Mouse (Mus musculus): ENCODE results near the gene Ak5. TPM values are rescaled to one million over a fixed set of nuclear protein-coding genes. Genes with fewer than 3 reads are reported as not detected.

Ak5 gene
- total and polyA plus RNA-seq, 3 experiments: 0.13 to 0.79 (median 0.23) TPM

- TF ChIP-seq IRF4 (IDR thresholded peaks at IDR 0.05; ENCODE audit: low read depth, low read length) (no peak), POLR2AphosphoS2 (IDR thresholded peaks at IDR 0.05; ENCODE audit: low read depth, low read length) (no peak), KAT2A (IDR thresholded peaks at IDR 0.05; ENCODE audit: insufficient replicate concordance, low read length) (0 out of 2 replicates have a peak, but pooled peaks have one; percentile 23), EP300 (IDR thresholded peaks at IDR 0.05; ENCODE audit: low read length) (0 out of 2 replicates have a peak, but pooled peaks have one; percentile 21), TBP (conservative IDR thresholded peaks at IDR 0.05; ENCODE audit: low read depth, low read length) (no peak), ETS1 (conservative IDR thresholded peaks at IDR 0.05; ENCODE audit: low read depth, low read length) (no peak), TCF12 (IDR thresholded peaks at IDR 0.05; ENCODE audit: low read depth, low read length) (no peak), UBTF (IDR thresholded peaks at IDR 0.05; ENCODE audit: low read depth, low read length) (no peak), MAZ (IDR thresholded peaks at IDR 0.05; ENCODE audit: low read depth, low read length) (0 out of 2 replicates have a peak, but pooled peaks have one; percentile 67), GABPA (IDR thresholded peaks at IDR 0.05; ENCODE audit: insufficient replicate concordance, low read depth, low read length) (no peak), MXI1 (IDR thresholded peaks at IDR 0.05; ENCODE audit: low read depth, low read length) (peak; percentile 98), RCOR1 (conservative IDR thresholded peaks at IDR 0.05; ENCODE audit: low read depth, low read length) (no peak), RAD21 (IDR thresholded peaks at IDR 0.05; ENCODE audit: low read depth, low read length) (no peak), HCFC1 (IDR thresholded peaks at IDR 0.05; ENCODE audit: low read depth, low read length) (no peak), SMC3 (IDR thresholded peaks at IDR 0.05; ENCODE audit: low read depth, low read length) (no peak), ZKSCAN1 (IDR thresholded peaks at IDR 0.05; ENCODE audit: borderline replicate concordance, low read depth, low read length) (no peak)
Measured at GRCm38 (mm10) chr3:152478599-152479435, 189.3 kb downstream of the Ak5 start (continued).

GRCm38 (mm10) chr3:152477796-152478527 is 190.2 kb downstream of the Ak5 start:
- peak overlapping the region; percentile 93 for H3K4me2 ChIP-seq (ENCODE audit: insufficient read depth, low read depth, poor library complexity, severe bottlenecking)
- DNase-seq (ENCODE audit: extremely low read depth): peak; percentile 93
- dilution Hi-C loops (cut with MboI; ENCODE audit: extremely low pct_ligation_motif_present, extremely low pct_unique_long_range_greater_than_20kb, low sequenced_read_pairs) (no loop called here), in situ Hi-C loops (cut with MboI; ENCODE audit: low pct_ligation_motif_present, low pct_unique_long_range_greater_than_20kb, low sequenced_read_pairs) (loop anchor here (5.0 to 10.0 kb wide), 3 partner anchors 81 to 279 kb away; partner anchors contain the start of genes Pigk and Zzz3)
- no peaks in the 10 kb centered on the region for H3K79me2 ChIP-seq (replicated peaks; ENCODE audit: control insufficient read depth, extremely low read depth, insufficient read depth, poor library complexity, severe bottlenecking)
- H3K9me3 ChIP-seq (replicated peaks; ENCODE audit: low read length): no peaks in the 10 kb centered on the region
- peaks cover 2 to 13% of the 10 kb centered on the region in 2 experiments for H3K36me3 ChIP-seq (replicated peaks in 1 of 2; ENCODE audit: control insufficient read depth in 1 of 2, insufficient read depth in 1 of 2, low read length in 1 of 2)
- H3K27ac ChIP-seq (ENCODE audit: insufficient read depth, low read depth): peak overlapping the region; percentile 40
- peak overlapping the region; percentile 79 for H3K9ac ChIP-seq (ENCODE audit: insufficient read depth, low read depth)
- H3K4me3 ChIP-seq (replicated peaks in 1 of 3; ENCODE audit: low read depth in 2 of 3, low read length in 2 of 3, poor library complexity in 1 of 3): peak overlapping the region; percentile 56 to 81 (median 70)
- H3K4me1 ChIP-seq (ENCODE audit: control insufficient read depth in 1 of 2, insufficient read depth in 2 of 2): peaks cover 13 to 28% of the 10 kb centered on the region in 2 experiments
- no peaks in the 10 kb centered on the region for H3K27me3 ChIP-seq (replicated peaks)
- TF ChIP-seq JUN (IDR thresholded peaks at IDR 0.05; ENCODE audit: insufficient read depth, low read depth, low read length) (no peak), JUND (conservative IDR thresholded peaks at IDR 0.05; ENCODE audit: low read depth, low read length) (no peak), NRF1 (IDR thresholded peaks at IDR 0.05; ENCODE audit: low read depth, low read length) (0 out of 2 replicates have a peak, but pooled peaks have one; percentile 31), ZKSCAN1 (IDR thresholded peaks at IDR 0.05; ENCODE audit: borderline replicate concordance, low read depth, low read length) (no peak), MYC (IDR thresholded peaks at IDR 0.05; ENCODE audit: low read depth, low read length) (no peak; the same call in 1 of the 2 replicates), USF1 (IDR thresholded peaks at IDR 0.05; ENCODE audit: low read depth, low read length) (no peak), KAT2A (IDR thresholded peaks at IDR 0.05; ENCODE audit: insufficient replicate concordance, low read length) (no peak), SIN3A (IDR thresholded peaks at IDR 0.05; ENCODE audit: low read length) (peak; percentile 62), ETS1 (conservative IDR thresholded peaks at IDR 0.05; ENCODE audit: low read depth, low read length) (no peak), MEF2A (IDR thresholded peaks at IDR 0.05; ENCODE audit: borderline replicate concordance, low read depth, low read length) (peak; percentile 70; the same call in 1 of the 2 replicates), ZC3H11A (IDR thresholded peaks at IDR 0.05; ENCODE audit: low read depth, low read length) (peak; percentile 45), IRF4 (IDR thresholded peaks at IDR 0.05; ENCODE audit: low read depth, low read length) (peak; percentile 62; the same call in 1 of the 2 replicates), HCFC1 (IDR thresholded peaks at IDR 0.05; ENCODE audit: low read depth, low read length) (peak; percentile 42; the same call in 1 of the 2 replicates), ZMIZ1 (IDR thresholded peaks at IDR 0.05; ENCODE audit: low read depth, low read length) (no peak), MXI1 (IDR thresholded peaks at IDR 0.05; ENCODE audit: low read depth, low read length) (no peak; the same call in 1 of the 2 replicates), EP300 (IDR thresholded peaks at IDR 0.05; ENCODE audit: low read length) (peak; percentile 23; the same call in 1 of the 2 replicates), RCOR1 (conservative IDR thresholded peaks at IDR 0.05; ENCODE audit: low read depth, low read length) (no peak), TBP (conservative IDR thresholded peaks at IDR 0.05; ENCODE audit: low read depth, low read length) (peak; percentile 66; the same call in 1 of the 2 replicates), TCF12 (IDR thresholded peaks at IDR 0.05; ENCODE audit: low read depth, low read length) (peak; percentile 71), BHLHE40 (IDR thresholded peaks at IDR 0.05; ENCODE audit: low read depth, low read length) (peak; percentile 15; the same call in 1 of the 2 replicates), CHD2 (IDR thresholded peaks at IDR 0.05; ENCODE audit: low read length) (no peak), NELFE (IDR thresholded peaks at IDR 0.05; ENCODE audit: low read depth, low read length) (peak; percentile 69), E2F4 (IDR thresholded peaks at IDR 0.05; ENCODE audit: insufficient replicate concordance, low read depth, low read length) (no peak), UBTF (IDR thresholded peaks at IDR 0.05; ENCODE audit: low read depth, low read length) (peak; percentile 87; the same call in 1 of the 2 replicates)

Data from CH12.LX (cell line).